8 mouse cellular contexts compared by ENCODE assay signal in the genomic region with DNA sequence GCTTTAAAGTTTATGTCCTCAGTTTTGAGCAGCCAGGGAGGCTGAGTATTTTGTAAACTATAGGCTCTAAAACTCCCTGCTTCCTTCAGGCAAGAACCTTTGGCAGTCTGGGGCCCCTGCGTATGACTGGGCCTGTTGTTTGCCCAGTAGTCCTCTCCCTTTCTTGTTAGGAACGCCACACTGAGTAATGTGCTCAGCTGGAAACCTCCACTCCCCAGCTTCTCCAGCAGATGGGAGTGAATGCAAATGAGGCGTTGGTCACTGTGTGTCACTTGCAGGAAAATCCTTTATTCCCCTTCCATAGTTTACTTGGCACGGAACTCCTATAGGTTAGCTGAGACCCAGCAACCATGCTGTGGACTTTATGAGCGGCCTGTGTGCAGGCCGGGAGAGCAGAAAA. TPM values are rescaled to one million over a fixed set of nuclear protein-coding genes. Genes with fewer than 3 reads are reported as not detected.
A peak's percentile ranks its signal among the peaks of the same experiment; 100 is the strongest.
DNase-seq lines count a peak whose midpoint lies in the region; ATAC-seq and TF ChIP-seq lines count a peak whose summit lies in the region.

No protein-coding gene starts in this region.

- TF ChIP-seq POLR2A in cortical plate, adult 2 months (IDR thresholded peaks at IDR 0.05; ENCODE audit: extremely low read depth, insufficient read depth, low read length) = no peak

- no peaks in the 10 kb centered on the region for H3K27me3 ChIP-seq in hindbrain, embryonic 16.5 days (replicated peaks; ENCODE audit: control insufficient read depth, insufficient read depth, low read length)
- no peaks in the 10 kb centered on the region for H3K27me3 ChIP-seq in neural tube, embryonic 15.5 days (replicated peaks)

- 6% methylated on average over 6 of the region's 6 CpGs for WGBS in hindbrain, embryonic 16.5 days
- WGBS in neural tube, embryonic 15.5 days = 9% methylated on average over 6 of the region's 6 CpGs

- peaks cover 18% of the 10 kb centered on the region for H3K4me1 ChIP-seq in cortical plate, adult 2 months (ENCODE audit: control insufficient read depth, insufficient read depth, low read length)
- H3K4me1 ChIP-seq in hindbrain, embryonic 16.5 days (ENCODE audit: control insufficient read depth, insufficient read depth, low read depth, low read length) = peaks cover 33% of the 10 kb centered on the region
- peaks cover 48% of the 10 kb centered on the region for H3K4me1 ChIP-seq in neural tube, embryonic 15.5 days

- ATAC-seq in hindbrain, embryonic 16.5 days = peak; percentile 27; the same call in 1 of the 2 replicates
- no peak for ATAC-seq in neural tube, embryonic 15.5 days (ENCODE audit: low FRiP score)

- intact Hi-C loops in left cerebral cortex, postnatal 10 days (cut with DNase I) = loop anchor here (10.0 kb wide), 1 partner anchor 272 kb away; no protein-coding TSS in a partner anchor

- peak; percentile 49 for TF ChIP-seq CTCF in layer of hippocampus, adult 2 months (conservative IDR thresholded peaks at IDR 0.05)
- TF ChIP-seq CTCF in cortical plate, adult 2 months (IDR thresholded peaks at IDR 0.05; ENCODE audit: extremely low read depth, insufficient read depth, low read length) = no peak

- H3K4me3 ChIP-seq in layer of hippocampus, adult 2 months = no peak overlapping the region
- H3K4me3 ChIP-seq in cortical plate, adult 2 months (ENCODE audit: insufficient read depth, low read length) = no peak overlapping the region
- H3K4me3 ChIP-seq in hindbrain, embryonic 16.5 days (ENCODE audit: low read length) = no peak overlapping the region
- no peak overlapping the region for H3K4me3 ChIP-seq in neural tube, embryonic 15.5 days (replicated peaks)

- H3K9ac ChIP-seq in hindbrain, embryonic 16.5 days (ENCODE audit: low read depth, low read length) = no peak overlapping the region; the same call in none of the 2 replicates
- H3K9ac ChIP-seq in neural tube, embryonic 15.5 days (replicated peaks) = no peak overlapping the region

- H3K27ac ChIP-seq in layer of hippocampus, adult 2 months = peak overlapping the region; percentile 73
- H3K27ac ChIP-seq in cortical plate, adult 2 months (ENCODE audit: insufficient read depth, low read length) = peak overlapping the region; percentile 23; the same call in 1 of the 2 replicates
- peak overlapping the region; percentile 44 for H3K27ac ChIP-seq in hindbrain, embryonic 16.5 days (ENCODE audit: low read depth, low read length)
- H3K27ac ChIP-seq in neural tube, embryonic 15.5 days (replicated peaks) = peak overlapping the region; percentile 48; the same call in 1 of the 2 replicates

- no peaks in the 10 kb centered on the region; the same call in 1 of the 2 replicates for H3K36me3 ChIP-seq in hindbrain, embryonic 16.5 days (ENCODE audit: control insufficient read depth, insufficient read depth, low read length)
- peaks cover 1% of the 10 kb centered on the region; the same call in 1 of the 2 replicates for H3K36me3 ChIP-seq in neural tube, embryonic 15.5 days

- DNase-seq in layer of hippocampus, adult 2 months (ENCODE audit: low spot score in 2 of 2) = no peak
- no peak for DNase-seq in layer of hippocampus, adult 11-12 months (ENCODE audit: low spot score)
- DNase-seq in adrenal gland, adult 8-10 months = no peak
- no peak for DNase-seq in left cerebral cortex, postnatal 10 days (ENCODE audit: extremely low spot score in 1 of 2, low spot score in 2 of 2)
- DNase-seq in gastrocnemius, adult 8-10 months (ENCODE audit: low spot score in 2 of 2) = no peak

- no peaks in the 10 kb centered on the region for H3K9me3 ChIP-seq in hindbrain, embryonic 16.5 days (ENCODE audit: control insufficient read depth, low read length)
- no peaks in the 10 kb centered on the region for H3K9me3 ChIP-seq in neural tube, embryonic 15.5 days (replicated peaks)

- peak overlapping the region; percentile 30 for H3K4me2 ChIP-seq in hindbrain, embryonic 16.5 days (ENCODE audit: low read length)
- peak overlapping the region; percentile 37 for H3K4me2 ChIP-seq in neural tube, embryonic 15.5 days

RNA-seq across cellular contexts. Expression of gene Atp8a1, which starts 4.9 kb away (rescaled TPM):
- total RNA-seq in layer of hippocampus, adult 2 months (2021) = 100 to 1,000 TPM; 175 to 184 TPM
- 70.2 and 70.3 TPM in 2 replicates for polyA plus RNA-seq in cortical plate, adult 2 months (2012; rRNA removed)
- polyA plus RNA-seq in hindbrain, embryonic 16.5 days (2015; fragmentation: Nextera tagmentation; extraction: Ambion mirVana) = 50.8 and 55.2 TPM in 2 replicates
- 50.7 and 56.5 TPM in 2 replicates for polyA plus RNA-seq in neural tube, embryonic 15.5 days (2015; fragmentation: Nextera tagmentation; extraction: Ambion mirVana)
- 10 to 100 TPM; 16.0 to 32.1 (median 23.2) TPM for total RNA-seq in adrenal gland, adult 8-10 months (2022)
- 100 to 1,000 TPM; 145 to 152 TPM for total RNA-seq in left cerebral cortex, postnatal 10 days (2021)
- total RNA-seq in gastrocnemius, adult 8-10 months (2022) = 10 to 100 TPM; 69.0 to 91.3 (median 78.6) TPM

Comparison
In these comparisons a context has a peak if more than half of its experiments do, and no peak if none do; other contexts are left out.
1. H3K27ac ChIP-seq: peak in every context shown above with its lines; median percentile 73 in layer of hippocampus, adult 2 months; 48 in neural tube, embryonic 15.5 days; 44 in hindbrain, embryonic 16.5 days; 23 in cortical plate, adult 2 months.